Mouse (Mus musculus) liver, adult 2 months (tissue): ENCODE results near the gene Appbp2.

Experiments used
- CTCF ChIP-seq: fragments of 200-500 bp; IDR thresholded peaks from 2 replicates; pipeline ENCODE4 v1.5.1; 2011; ENCODE audit warnings: low read depth, low read length, control low read depth
- POLR2A ChIP-seq: fragments of 200-500 bp; IDR thresholded peaks from 2 replicates; pipeline ENCODE4 v1.6.1; 2011; ENCODE audit warnings: low read length, control low read depth; ENCODE audit not compliant: insufficient read depth; ENCODE audit errors: extremely low read depth

DNA sequence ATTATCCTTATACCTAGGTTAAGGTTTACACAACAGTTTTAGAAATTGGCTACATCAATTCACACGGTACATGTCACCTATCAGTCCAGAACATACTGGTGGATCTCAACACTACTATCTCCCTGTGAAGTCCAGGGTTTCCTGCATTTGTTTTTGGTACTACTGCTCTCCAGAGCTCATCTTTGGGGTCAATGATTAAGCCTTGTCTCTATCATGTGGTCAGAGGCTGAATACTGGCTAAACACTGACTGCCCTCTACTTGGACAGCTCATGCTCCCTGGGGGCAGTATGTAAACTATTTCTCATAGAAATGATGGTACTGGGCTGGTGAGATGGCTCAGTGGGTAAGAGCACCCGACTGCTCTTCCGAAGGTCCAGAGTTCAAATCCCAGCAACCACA lies 11.7 kb downstream of the Appbp2 start:
- TF ChIP-seq CTCF (no peak), POLR2A (no peak)
